Mouse (Mus musculus) kidney, adult 2 months (tissue): ENCODE results near the gene Ccm2l. TPM values are rescaled to one million over a fixed set of nuclear protein-coding genes. Genes with fewer than 3 reads are reported as not detected.
A peak's percentile ranks its signal among the peaks of the same experiment; 100 is the strongest.

Experiments used
- DNase-seq: peaks from one replicate; pipeline ENCODE4 v3.0.0; 2021
- H3K27ac ChIP-seq: fragments of 200-500 bp; 2 replicates; pipeline ENCODE4 v1.5.1; 2012; ENCODE audit warnings: low read depth, low read length, control low read depth, inconsistent platforms; ENCODE audit not compliant: insufficient read depth
- H3K27me3 ChIP-seq: fragments of 200-500 bp; replicated peaks from 2 replicates; pipeline ENCODE4 v1.6.1; 2012; ENCODE audit warnings: mild to moderate bottlenecking, moderate library complexity, low read length, inconsistent platforms; ENCODE audit not compliant: control insufficient read depth, insufficient read depth
- H3K36me3 ChIP-seq: fragments of 200-500 bp; 2 replicates; pipeline ENCODE4 v1.6.1; 2012; ENCODE audit warnings: mild to moderate bottlenecking, moderate library complexity, low read length, inconsistent platforms; ENCODE audit not compliant: control insufficient read depth, insufficient read depth
- H3K4me1 ChIP-seq: fragments of 200-500 bp; 2 replicates; pipeline ENCODE4 v1.6.1; 2011; ENCODE audit warnings: low read length; ENCODE audit not compliant: control insufficient read depth, insufficient read depth
- H3K4me3 ChIP-seq: fragments of 200-500 bp; 2 replicates; pipeline ENCODE4 v1.5.1; 2011; ENCODE audit warnings: mild to moderate bottlenecking, low read depth, low read length, control low read depth; ENCODE audit not compliant: insufficient read depth
- CTCF ChIP-seq: fragments of 200-500 bp; conservative IDR thresholded peaks from 2 replicates; pipeline ENCODE4 v1.5.1; 2011; ENCODE audit warnings: low read depth, mild to moderate bottlenecking, control low read depth, low read length, moderate library complexity, mixed read lengths; ENCODE audit not compliant: insufficient read depth, insufficient read length
- POLR2A ChIP-seq: fragments of 200-500 bp; IDR thresholded peaks from one replicate; pipeline ENCODE4 v1.6.1; 2011; ENCODE audit warnings: low read depth, low read length, control low read depth
- WGBS: fragments of 180-500 bp; shearing (Covaris S2); methylation state at CpG from one replicate; pipeline ENCODE4 v1.1.7; 2018; 5-methylcytosine and 5-hydroxymethylcytosine counted together
- polyA plus RNA-seq: library from polyadenylated mRNA; depleted of rRNA; stranded (reverse); fragments of >200 nt; gene quantifications from 2 replicates; pipeline ENCODE4 v1.2.3, GENCODE M21; 2012

Ccm2l gene
- polyA plus RNA-seq, 1 experiment: 23.0 TPM

- Histone ChIP-seq H3K27me3 (0 out of 2 replicates have a peak, but pooled peaks cover 1% of the 10 kb centered on the region), H3K4me1 (no peaks in the 10 kb centered on the region), H3K36me3 (no peaks in the 10 kb centered on the region), H3K4me3 (no peak overlapping the region), H3K27ac (no peak overlapping the region)
- no peak for DNase-seq
- 44% methylated on average over 23 of the region's 23 CpGs for WGBS
- TF ChIP-seq POLR2A (no peak), CTCF (no peak)
These were observed 41.5 kb downstream of the Ccm2l start for GRCm38 (mm10) chr2:153107046-153107766.

GRCm38 (mm10) chr2:153107802-153108201 is 42.0 kb downstream of the Ccm2l start:
- Histone ChIP-seq H3K27ac (no peak overlapping the region), H3K4me3 (no peak overlapping the region), H3K4me1 (no peaks in the 10 kb centered on the region), H3K36me3 (no peaks in the 10 kb centered on the region), H3K27me3 (0 out of 2 replicates have a peak, but pooled peaks cover 1% of the 10 kb centered on the region)
- WGBS: 13% methylated on average over 15 of the region's 15 CpGs
- DNase-seq: no peak
- no peak for TF ChIP-seq POLR2A

GRCm38 (mm10) chr2:153108313-153109264 is 42.8 kb downstream of the Ccm2l start, which contains the start of gene Hck:
Hck (plus strand) TSS chr2:153108468.
- Histone ChIP-seq H3K36me3 (no peaks in the 10 kb centered on the region), H3K4me3 (peak within 1 kb of the TSS; percentile 21; the same call in 1 of the 2 replicates), H3K27ac (no peak within 1 kb of the TSS), H3K27me3 (0 out of 2 replicates have a peak, but pooled peaks cover 1% of the 10 kb centered on the region), H3K4me1 (no peaks in the 10 kb centered on the region)
- peak; percentile 41 for DNase-seq
- TF ChIP-seq POLR2A: no peak
- TF ChIP-seq CTCF: no peak
- WGBS: 6% methylated on average over 52 of the region's 52 CpGs

GRCm38 (mm10) chr2:153109596-153109995 is 43.8 kb downstream of the Ccm2l start:
- Histone ChIP-seq H3K4me1 (no peaks in the 10 kb centered on the region), H3K36me3 (no peaks in the 10 kb centered on the region), H3K27ac (no peak overlapping the region), H3K27me3 (0 out of 2 replicates have a peak, but pooled peaks cover 1% of the 10 kb centered on the region), H3K4me3 (no peak overlapping the region)
- no peak for DNase-seq
- 74% methylated on average over 7 of the region's 7 CpGs for WGBS
- TF ChIP-seq CTCF (no peak), POLR2A (no peak)

- no peak for TF ChIP-seq CTCF
- no peak for TF ChIP-seq POLR2A
- Histone ChIP-seq H3K4me3 (no peak overlapping the region), H3K27ac (no peak overlapping the region), H3K36me3 (no peaks in the 10 kb centered on the region), H3K4me1 (no peaks in the 10 kb centered on the region), H3K27me3 (0 out of 2 replicates have a peak, but pooled peaks cover 1% of the 10 kb centered on the region)
- DNase-seq: no peak
- 74% methylated on average over 7 of the region's 7 CpGs for WGBS
These were observed 45.5 kb downstream of the Ccm2l start for GRCm38 (mm10) chr2:153111298-153111697.

GRCm38 (mm10) chr2:153115679-153116081 is 49.9 kb downstream of the Ccm2l start:
- 83% methylated on average over 4 of the region's 4 CpGs for WGBS
- Histone ChIP-seq H3K36me3 (no peaks in the 10 kb centered on the region), H3K4me1 (no peaks in the 10 kb centered on the region), H3K4me3 (no peak overlapping the region), H3K27me3 (no peaks in the 10 kb centered on the region), H3K27ac (no peak overlapping the region)
- TF ChIP-seq POLR2A: no peak
- no peak for DNase-seq

GRCm38 (mm10) chr2:153117051-153117486 is 51.3 kb downstream of the Ccm2l start:
- no peaks in the 10 kb centered on the region for H3K36me3 ChIP-seq
- no peak overlapping the region for H3K4me3 ChIP-seq
- no peak for TF ChIP-seq CTCF
- no peak for TF ChIP-seq POLR2A
- peak; percentile 13 for DNase-seq
- no peak overlapping the region for H3K27ac ChIP-seq
- H3K4me1 ChIP-seq: no peaks in the 10 kb centered on the region
- WGBS: 67% methylated on average over 7 of the region's 7 CpGs
- no peaks in the 10 kb centered on the region for H3K27me3 ChIP-seq
